ENCODE assay signal across 18 mouse cellular contexts in genomic region chr1:82359648-82360026, GRCm38 (mm10). TPM values are rescaled to one million over a fixed set of nuclear protein-coding genes. Genes with fewer than 3 reads are reported as not detected.
A peak's percentile ranks its signal among the peaks of the same experiment; 100 is the strongest.
DNase-seq lines count a peak whose midpoint lies in the region; ATAC-seq and TF ChIP-seq lines count a peak whose summit lies in the region.
"Had no signal": no experiment of that assay in that cellular context is flagged by ENCODE, and none has a peak within 500 bp of the region (broad histone marks: within the 10 kb centered on the region; RNA-seq: fewer than 3 reads in every experiment).

No protein-coding gene starts in this region.

- H3K9ac ChIP-seq in forebrain, embryonic 16.5 days (replicated peaks; ENCODE audit: low read depth, low read length) = no peak overlapping the region
- no peak overlapping the region for H3K9ac ChIP-seq in forebrain, embryonic 14.5 days (ENCODE audit: low read length)
- no peak overlapping the region for H3K9ac ChIP-seq in heart, embryonic 13.5 days
- H3K9ac ChIP-seq in liver, embryonic 11.5 days (ENCODE audit: low read depth, low read length) = no peak overlapping the region
- H3K9ac ChIP-seq in liver, postnatal 0 days (replicated peaks) = no peak overlapping the region
- H3K9ac ChIP-seq in neural tube, embryonic 13.5 days = no peak overlapping the region
- H3K9ac ChIP-seq: embryonic facial prominence, embryonic 12.5 days; hindbrain, embryonic 12.5 days; limb, embryonic 15.5 days had no signal

- ATAC-seq in forebrain, embryonic 16.5 days = 0 out of 2 replicates have a peak, but pooled peaks have one; percentile 36
- no peak for ATAC-seq in forebrain, embryonic 14.5 days
- ATAC-seq in heart, embryonic 13.5 days (ENCODE audit: extremely low read depth, insufficient number of reproducible peaks, low FRiP score, low TSS enrichment) = no peak
- no peak; the same call in 1 of the 2 replicates for ATAC-seq in liver, embryonic 11.5 days (replicated peaks; ENCODE audit: low FRiP score)
- ATAC-seq in liver, postnatal 0 days = no peak
- ATAC-seq in neural tube, embryonic 13.5 days (ENCODE audit: low read depth) = 0 out of 2 replicates have a peak, but pooled peaks have one; percentile 54
- ATAC-seq: activated CD4-positive, CD25-positive, alpha-beta regulatory T cell, adult 4 months had no signal

- no peak overlapping the region for H3K4me2 ChIP-seq in forebrain, embryonic 16.5 days (ENCODE audit: low read length)
- no peak overlapping the region for H3K4me2 ChIP-seq in forebrain, embryonic 14.5 days (ENCODE audit: low read length)
- peak overlapping the region; percentile 64 for H3K4me2 ChIP-seq in heart, embryonic 13.5 days
- H3K4me2 ChIP-seq in liver, embryonic 11.5 days = no peak overlapping the region
- H3K4me2 ChIP-seq in liver, postnatal 0 days (ENCODE audit: low read depth, low read length) = no peak overlapping the region
- no peak overlapping the region for H3K4me2 ChIP-seq in neural tube, embryonic 13.5 days
- H3K4me2 ChIP-seq: embryonic facial prominence, embryonic 12.5 days; limb, embryonic 15.5 days; midbrain, embryonic 11.5 days had no signal

- TF ChIP-seq CTCF in liver, postnatal 0 days (IDR thresholded peaks at IDR 0.05; ENCODE audit: low read depth) = no peak

- no peaks in the 10 kb centered on the region for H3K36me3 ChIP-seq in forebrain, embryonic 16.5 days (ENCODE audit: control insufficient read depth, insufficient read depth)
- no peaks in the 10 kb centered on the region for H3K36me3 ChIP-seq in forebrain, embryonic 14.5 days (ENCODE audit: control insufficient read depth, insufficient read depth, low read length)
- no peaks in the 10 kb centered on the region for H3K36me3 ChIP-seq in heart, embryonic 13.5 days
- H3K36me3 ChIP-seq in liver, embryonic 11.5 days (ENCODE audit: control insufficient read depth, insufficient read depth, low read length) = no peaks in the 10 kb centered on the region
- no peaks in the 10 kb centered on the region for H3K36me3 ChIP-seq in liver, postnatal 0 days (replicated peaks; ENCODE audit: insufficient read depth, low read length)
- H3K36me3 ChIP-seq in neural tube, embryonic 13.5 days = no peaks in the 10 kb centered on the region
- H3K36me3 ChIP-seq: embryonic facial prominence, embryonic 12.5 days; hindbrain, embryonic 12.5 days; limb, embryonic 15.5 days had no signal

- no peak for TF ChIP-seq EP300 in liver, postnatal 0 days (IDR thresholded peaks at IDR 0.05; ENCODE audit: low read depth)

- H3K27me3 ChIP-seq in forebrain, embryonic 16.5 days (replicated peaks; ENCODE audit: control insufficient read depth, insufficient read depth, low read length) = no peaks in the 10 kb centered on the region
- H3K27me3 ChIP-seq in forebrain, embryonic 14.5 days (replicated peaks; ENCODE audit: control insufficient read depth, insufficient read depth, low read length) = no peaks in the 10 kb centered on the region
- H3K27me3 ChIP-seq in heart, embryonic 13.5 days (replicated peaks) = peaks cover 45% of the 10 kb centered on the region
- H3K27me3 ChIP-seq in liver, embryonic 11.5 days (replicated peaks; ENCODE audit: control insufficient read depth, insufficient read depth, low read length) = no peaks in the 10 kb centered on the region
- H3K27me3 ChIP-seq in liver, postnatal 0 days (ENCODE audit: insufficient read depth, low read length) = no peaks in the 10 kb centered on the region
- no peaks in the 10 kb centered on the region for H3K27me3 ChIP-seq in neural tube, embryonic 13.5 days
- H3K27me3 ChIP-seq: embryonic facial prominence, embryonic 12.5 days; hindbrain, embryonic 12.5 days; limb, embryonic 15.5 days had no signal

- H3K9me3 ChIP-seq in forebrain, embryonic 16.5 days (ENCODE audit: control insufficient read depth, low read length) = no peaks in the 10 kb centered on the region
- H3K9me3 ChIP-seq in forebrain, embryonic 14.5 days (replicated peaks; ENCODE audit: control insufficient read depth, low read length) = no peaks in the 10 kb centered on the region
- no peaks in the 10 kb centered on the region; the same call in 1 of the 2 replicates for H3K9me3 ChIP-seq in heart, embryonic 13.5 days
- no peaks in the 10 kb centered on the region for H3K9me3 ChIP-seq in liver, embryonic 11.5 days (ENCODE audit: control insufficient read depth, low read length)
- H3K9me3 ChIP-seq in liver, postnatal 0 days (ENCODE audit: low read length) = no peaks in the 10 kb centered on the region
- no peaks in the 10 kb centered on the region for H3K9me3 ChIP-seq in neural tube, embryonic 13.5 days
- H3K9me3 ChIP-seq: embryonic facial prominence, embryonic 12.5 days; hindbrain, embryonic 12.5 days; limb, embryonic 15.5 days had no signal

- no peak overlapping the region for H3K27ac ChIP-seq in forebrain, embryonic 16.5 days (ENCODE audit: low read length)
- no peak overlapping the region for H3K27ac ChIP-seq in forebrain, embryonic 14.5 days (ENCODE audit: low read depth, low read length)
- no peak overlapping the region for H3K27ac ChIP-seq in heart, embryonic 13.5 days (replicated peaks)
- peak overlapping the region; percentile 32; the same call in 1 of the 2 replicates for H3K27ac ChIP-seq in liver, embryonic 11.5 days (ENCODE audit: low read depth, low read length)
- no peak overlapping the region for H3K27ac ChIP-seq in liver, postnatal 0 days (ENCODE audit: low read depth)
- no peak overlapping the region for H3K27ac ChIP-seq in neural tube, embryonic 13.5 days (replicated peaks)
- H3K27ac ChIP-seq: embryonic facial prominence, embryonic 12.5 days; left cerebral cortex, adult 2 months; limb, embryonic 15.5 days had no signal

- H3K4me3 ChIP-seq in forebrain, embryonic 16.5 days (replicated peaks; ENCODE audit: low read length) = no peak overlapping the region
- H3K4me3 ChIP-seq in forebrain, embryonic 14.5 days (ENCODE audit: low read depth, low read length) = no peak overlapping the region
- no peak overlapping the region for H3K4me3 ChIP-seq in heart, embryonic 13.5 days
- H3K4me3 ChIP-seq in liver, embryonic 11.5 days (ENCODE audit: low read depth, low read length) = no peak overlapping the region
- no peak overlapping the region for H3K4me3 ChIP-seq in liver, postnatal 0 days (ENCODE audit: low read depth, low read length)
- H3K4me3 ChIP-seq in neural tube, embryonic 13.5 days = no peak overlapping the region
- H3K4me3 ChIP-seq: embryonic facial prominence, embryonic 12.5 days; hindbrain, embryonic 12.5 days; limb, embryonic 15.5 days had no signal

- DNase-seq in forebrain, embryonic 14.5 days (ENCODE audit: low spot score) = no peak
- no peak for DNase-seq in heart, adult 9 months (ENCODE audit: low spot score in 2 of 2)
- no peak for DNase-seq in liver, embryonic 11.5 days (ENCODE audit: low spot score)
- DNase-seq in liver, postnatal 0 days = no peak
- DNase-seq: cerebellum, adult 2 months; cerebellum, postnatal 25 days; kidney, adult 11 months; thymus, adult 18-20 months; thymus, postnatal 36 days had no signal

- 0 out of 2 replicates have a peak, but pooled peaks cover 3% of the 10 kb centered on the region for H3K4me1 ChIP-seq in forebrain, embryonic 16.5 days (replicated peaks; ENCODE audit: control insufficient read depth, insufficient read depth, low read length)
- peaks cover 11% of the 10 kb centered on the region; the same call in 1 of the 2 replicates for H3K4me1 ChIP-seq in forebrain, embryonic 14.5 days (ENCODE audit: control insufficient read depth, insufficient read depth, low read length)
- H3K4me1 ChIP-seq in heart, embryonic 13.5 days = peaks cover 39% of the 10 kb centered on the region
- H3K4me1 ChIP-seq in liver, embryonic 11.5 days (replicated peaks; ENCODE audit: control insufficient read depth, insufficient read depth, low read length) = peaks cover 17% of the 10 kb centered on the region
- no peaks in the 10 kb centered on the region for H3K4me1 ChIP-seq in liver, postnatal 0 days (ENCODE audit: insufficient read depth)
- H3K4me1 ChIP-seq in neural tube, embryonic 13.5 days (replicated peaks) = peaks cover 32% of the 10 kb centered on the region

- 85% methylated on average over 1 of the region's 1 CpGs for WGBS in forebrain, embryonic 16.5 days
- WGBS in forebrain, embryonic 14.5 days = 82% methylated on average over 1 of the region's 1 CpGs
- 64% methylated on average over 1 of the region's 1 CpGs for WGBS in heart, embryonic 13.5 days
- 81% methylated on average over 1 of the region's 1 CpGs for WGBS in liver, embryonic 11.5 days
- 95% methylated on average over 1 of the region's 1 CpGs for WGBS in liver, postnatal 0 days (ENCODE audit: insufficient replicate concordance)
- WGBS in neural tube, embryonic 13.5 days = 90% methylated on average over 1 of the region's 1 CpGs

RNA-seq across cellular contexts. Expression of gene Rhbdd1, which starts 43.4 kb away (rescaled TPM):
- polyA plus RNA-seq in forebrain, embryonic 16.5 days (2015; fragmentation: Nextera tagmentation; extraction: Ambion mirVana) = 4.6 and 5.8 TPM in 2 replicates
- 4.0 and 4.2 TPM in 2 replicates for polyA plus RNA-seq in forebrain, embryonic 14.5 days (2014; fragmentation: Nextera tagmentation; extraction: Ambion mirVana)
- polyA plus RNA-seq in heart, embryonic 13.5 days (2015; fragmentation: Nextera tagmentation; extraction: Ambion mirVana) = 8.7 and 9.7 TPM in 2 replicates
- polyA plus RNA-seq in liver, embryonic 11.5 days (2014; fragmentation: Nextera tagmentation; extraction: Ambion mirVana) = 10.9 and 12.1 TPM in 2 replicates
- polyA plus RNA-seq in liver, postnatal 0 days (2015; fragmentation: Nextera tagmentation; extraction: Ambion mirVana) = 4.7 and 5.9 TPM in 2 replicates
- 4.1 and 5.4 TPM in 2 replicates for polyA plus RNA-seq in neural tube, embryonic 13.5 days (2015; fragmentation: Nextera tagmentation; extraction: Ambion mirVana)

Comparison
In these comparisons a context has a peak if more than half of its experiments do, and no peak if none do; other contexts are left out.
1. ATAC-seq: peak in forebrain, embryonic 16.5 days (single experiment) and neural tube, embryonic 13.5 days (single experiment); none in forebrain, embryonic 14.5 days (single experiment), heart, embryonic 13.5 days (single experiment), liver, embryonic 11.5 days (single experiment) and liver, postnatal 0 days (single experiment).